Mouse (Mus musculus) bone marrow macrophage, adult 2 months (primary cell): ENCODE measurements around the gene Tmc7. TPM values are rescaled to one million over a fixed set of nuclear protein-coding genes. Genes with fewer than 3 reads are reported as not detected.

Experiments
- H3K27ac ChIP-seq: 2 replicates; pipeline ENCODE4 v1.5.1; 2012; ENCODE audit warnings: low read depth, low read length; ENCODE audit not compliant: insufficient read depth
- H3K4me1 ChIP-seq: 2 replicates; pipeline ENCODE4 v1.6.1; 2012; ENCODE audit warnings: low read length; ENCODE audit not compliant: control insufficient read depth, insufficient read depth
- H3K4me3 ChIP-seq: 2 replicates; pipeline ENCODE4 v1.5.1; 2012; ENCODE audit warnings: mild to moderate bottlenecking, low read length, moderate library complexity; ENCODE audit not compliant: insufficient read depth
- CTCF ChIP-seq: IDR thresholded peaks from 2 replicates; pipeline ENCODE4 v1.5.1; 2012; ENCODE audit warnings: low read depth, mild to moderate bottlenecking, low read length, moderate library complexity
- POLR2A ChIP-seq: IDR thresholded peaks from 2 replicates; pipeline ENCODE4 v1.6.1; 2012; ENCODE audit warnings: mild to moderate bottlenecking, low read depth, low read length, borderline replicate concordance
- polyA plus RNA-seq: library from polyadenylated mRNA; stranded (reverse); fragments of >200 nt; gene quantifications from 2 replicates; pipeline ENCODE4 v1.2.4, GENCODE M21; 2012; ENCODE audit not compliant: missing spikeins, insufficient read depth, insufficient read length

Tmc7 gene
- polyA plus RNA-seq, 1 experiment = not detected

- H3K27ac ChIP-seq = no peak overlapping the region
- TF ChIP-seq POLR2A (no peak), CTCF (no peak)
- H3K4me3 ChIP-seq = no peak overlapping the region
- H3K4me1 ChIP-seq = no peaks in the 10 kb centered on the region; the same call in 1 of the 2 replicates
Observed at GRCm38 (mm10) chr7:118592146-118592545, 7.6 kb upstream of the Tmc7 start.

- H3K4me1 ChIP-seq = no peaks in the 10 kb centered on the region; the same call in 1 of the 2 replicates
- TF ChIP-seq CTCF (no peak), POLR2A (no peak)
- H3K4me3 ChIP-seq = no peak overlapping the region
- H3K27ac ChIP-seq = no peak overlapping the region
Observed at GRCm38 (mm10) chr7:118590726-118591305, 6.3 kb upstream of the Tmc7 start.

DNA sequence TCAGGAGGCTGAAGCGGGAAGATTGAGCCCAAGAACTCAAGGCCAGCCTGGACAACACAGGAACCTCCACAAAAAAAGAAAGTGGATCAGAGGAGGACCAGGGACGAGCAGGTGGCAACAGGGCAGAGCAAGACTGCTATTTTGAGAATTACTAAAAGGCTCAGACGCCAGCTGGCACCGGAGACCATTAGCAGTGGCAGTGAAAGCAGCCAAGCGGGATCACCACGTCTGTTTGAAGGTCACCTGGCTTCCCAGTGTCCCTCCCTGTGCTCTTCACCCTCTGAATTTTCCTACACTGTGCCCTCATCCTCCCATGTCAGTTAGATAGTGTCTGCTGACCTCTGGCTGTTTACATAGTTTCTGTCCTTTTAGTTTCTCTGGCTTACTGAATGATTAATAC, 1.3 kb upstream of the Tmc7 start:
- H3K4me1 ChIP-seq = no peaks in the 10 kb centered on the region
- no peak overlapping the region for H3K27ac ChIP-seq
- H3K4me3 ChIP-seq = no peak overlapping the region
- TF ChIP-seq POLR2A = no peak
- TF ChIP-seq CTCF = no peak

DNA sequence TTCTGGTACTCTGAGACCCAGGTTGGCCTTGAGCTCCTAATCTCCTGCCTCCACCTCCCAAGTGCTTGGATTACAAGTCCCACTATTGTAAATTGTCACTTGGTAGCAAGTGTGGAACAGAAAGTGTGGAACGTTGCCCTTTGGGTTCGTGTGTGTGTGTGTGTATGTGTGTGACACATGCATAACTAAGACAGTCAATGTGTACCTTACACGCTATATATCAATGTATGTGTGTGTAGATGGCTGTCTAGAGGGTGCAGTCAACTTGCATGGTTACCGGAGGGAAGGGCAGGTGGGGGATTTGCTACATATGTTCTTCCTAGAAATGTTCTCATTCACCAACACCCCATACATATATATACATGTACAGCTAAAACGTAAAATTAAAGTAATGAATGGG, 390 bp upstream of the Tmc7 start:
- Histone ChIP-seq H3K27ac (no peak overlapping the region), H3K4me1 (no peaks in the 10 kb centered on the region), H3K4me3 (peak overlapping the region; percentile 58; the same call in 1 of the 2 replicates)
- TF ChIP-seq POLR2A = no peak
- no peak for TF ChIP-seq CTCF

DNA sequence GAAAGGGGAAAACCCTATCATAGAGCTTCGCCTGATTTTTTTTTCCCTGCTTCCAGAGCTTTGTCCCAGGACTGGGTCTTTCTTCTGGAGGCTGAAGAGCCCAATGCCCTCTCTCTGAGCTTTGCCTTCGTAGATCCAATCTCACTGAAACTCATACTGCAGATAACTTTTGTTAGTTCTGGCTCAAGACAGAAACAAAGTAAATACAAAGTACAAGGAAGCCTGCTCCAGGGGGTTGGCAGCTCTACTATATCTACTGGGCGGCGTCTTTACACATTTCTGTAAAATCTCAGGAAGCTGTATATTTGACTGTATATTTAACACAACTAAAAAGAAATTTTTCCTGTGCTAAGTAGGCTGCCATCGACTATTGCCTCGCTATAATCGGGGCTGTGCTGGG, 715 bp downstream of the Tmc7 start:
- TF ChIP-seq POLR2A (no peak), CTCF (no peak)
- Histone ChIP-seq H3K4me3 (no peak overlapping the region), H3K27ac (no peak overlapping the region), H3K4me1 (no peaks in the 10 kb centered on the region)

DNA sequence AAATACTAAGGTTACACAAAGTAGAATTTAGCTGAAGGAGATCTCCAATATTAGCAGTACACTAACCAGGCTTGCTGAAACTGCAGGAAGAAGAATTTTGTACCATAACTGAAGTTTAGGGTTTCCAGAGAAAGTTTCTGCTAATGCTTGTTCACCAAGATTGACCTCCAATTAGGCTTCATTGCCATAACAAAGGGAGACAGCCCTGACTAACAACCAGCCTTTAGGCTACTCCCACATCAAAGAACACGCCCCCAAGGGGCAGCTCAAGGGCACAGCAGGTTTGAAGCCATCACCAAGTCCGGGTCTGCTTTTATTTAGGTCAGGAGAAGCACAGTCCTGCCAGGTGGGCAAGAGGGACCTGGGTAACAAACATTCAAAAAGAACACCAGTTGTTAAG, 4.6 kb downstream of the Tmc7 start:
- Histone ChIP-seq H3K27ac (no peak overlapping the region), H3K4me1 (no peaks in the 10 kb centered on the region), H3K4me3 (no peak overlapping the region)
- TF ChIP-seq CTCF (no peak), POLR2A (no peak)

DNA sequence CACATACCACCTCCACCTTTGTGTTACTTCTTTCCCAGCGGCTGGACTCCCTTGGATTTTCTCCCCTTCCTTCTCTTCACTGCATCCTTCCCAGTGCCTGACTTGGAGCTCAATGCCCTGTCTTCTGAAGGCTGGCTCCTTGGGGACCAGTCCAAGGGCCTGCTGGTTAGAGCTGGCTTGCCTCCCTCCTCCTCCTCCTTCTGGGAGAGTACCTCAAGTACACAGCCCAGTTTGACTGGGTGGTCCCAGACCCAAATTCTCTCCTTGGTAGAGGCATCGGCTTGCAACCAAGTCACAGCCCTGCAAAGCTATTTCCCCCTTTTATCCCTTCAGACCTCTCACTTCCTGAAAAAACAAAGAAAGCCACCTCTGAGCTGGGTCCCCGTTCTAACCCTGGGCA, 6.3 kb downstream of the Tmc7 start:
- no peaks in the 10 kb centered on the region for H3K4me1 ChIP-seq
- no peak overlapping the region for H3K4me3 ChIP-seq
- no peak for TF ChIP-seq CTCF
- TF ChIP-seq POLR2A = no peak
- H3K27ac ChIP-seq = no peak overlapping the region

DNA sequence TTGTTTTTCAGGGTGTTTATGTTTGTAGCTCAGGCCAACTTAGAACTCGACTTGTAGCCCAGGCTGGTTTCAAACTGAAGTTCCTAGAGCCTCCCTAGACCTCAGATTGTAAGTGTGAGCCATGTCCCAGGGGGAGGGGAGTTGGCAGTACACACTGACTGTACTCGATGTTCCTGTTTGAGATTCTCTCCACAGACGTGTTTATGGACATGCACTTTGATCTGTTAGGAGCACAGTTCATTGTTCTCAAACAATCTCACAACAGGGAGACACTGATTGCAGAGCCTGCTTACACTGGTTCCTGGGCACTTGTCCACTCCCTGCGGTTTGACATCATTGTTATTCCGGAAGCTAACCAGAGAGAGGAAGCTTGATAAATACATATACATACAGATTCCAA, 12.5 kb downstream of the Tmc7 start:
- H3K4me1 ChIP-seq = no peaks in the 10 kb centered on the region
- TF ChIP-seq CTCF = no peak
- no peak for TF ChIP-seq POLR2A
- H3K27ac ChIP-seq = no peak overlapping the region
- H3K4me3 ChIP-seq = no peak overlapping the region

DNA sequence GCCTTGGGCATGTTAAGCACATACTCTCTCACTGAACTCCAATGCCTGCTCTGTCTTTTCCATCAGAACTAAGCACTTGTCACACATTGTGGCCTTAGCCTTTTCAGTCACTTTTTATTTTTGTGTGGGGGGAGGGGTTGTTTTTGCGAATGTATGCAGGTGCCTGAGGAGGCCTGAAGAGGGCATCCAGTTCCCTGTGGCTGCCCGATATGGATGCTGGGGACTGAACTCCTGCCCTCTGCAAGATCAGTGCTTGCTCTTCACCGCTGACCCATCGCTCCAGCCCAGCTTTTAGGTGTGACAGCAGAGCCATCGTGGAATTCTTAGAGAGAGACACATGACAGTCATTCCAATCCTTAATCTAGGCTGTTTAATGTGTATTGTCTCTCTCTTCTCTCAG, 13.2 kb downstream of the Tmc7 start:
- Histone ChIP-seq H3K4me1 (no peaks in the 10 kb centered on the region), H3K27ac (no peak overlapping the region), H3K4me3 (no peak overlapping the region)
- TF ChIP-seq POLR2A = no peak
- no peak for TF ChIP-seq CTCF

DNA sequence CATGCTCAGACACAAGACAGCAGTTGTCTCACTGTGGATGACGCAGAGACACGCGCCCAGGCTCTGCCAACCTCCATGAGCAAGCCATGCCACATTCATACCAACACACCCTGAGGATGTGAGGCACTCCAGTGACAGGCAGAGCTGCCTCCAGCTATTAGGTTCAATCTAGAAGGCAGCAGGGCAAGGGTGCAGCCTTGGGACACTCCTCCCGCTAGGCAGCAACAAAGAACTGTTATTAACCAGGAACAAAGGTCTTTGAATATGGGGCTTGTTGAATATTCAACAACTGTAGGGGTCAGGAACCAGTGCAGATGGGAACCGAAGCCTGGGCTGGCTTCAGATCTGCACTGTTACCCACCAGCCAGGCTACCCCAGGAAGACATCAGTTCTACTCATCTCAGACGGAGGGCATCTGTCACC, 15.4 kb downstream of the Tmc7 start:
- no peak overlapping the region for H3K4me3 ChIP-seq
- no peak overlapping the region for H3K27ac ChIP-seq
- TF ChIP-seq CTCF (no peak), POLR2A (no peak)
- no peaks in the 10 kb centered on the region for H3K4me1 ChIP-seq

GRCm38 (mm10) chr7:118554290-118554689, 30.2 kb downstream of the Tmc7 start:
- Histone ChIP-seq H3K27ac (no peak overlapping the region), H3K4me3 (no peak overlapping the region), H3K4me1 (no peaks in the 10 kb centered on the region)
- TF ChIP-seq CTCF = no peak
- TF ChIP-seq POLR2A = no peak
